Mouse (Mus musculus) ES-Bruce4 (cell line): ENCODE measurements around the gene Ankrd11.

Source experiments
- EP300 ChIP-seq: IDR thresholded peaks from 2 replicates; pipeline ENCODE4 v1.6.1; 2011; ENCODE audit warnings: low read depth, low read length; ENCODE audit not compliant: insufficient read depth
- POLR2A ChIP-seq: IDR thresholded peaks from one replicate; pipeline ENCODE4 v1.8.1; 2011; ENCODE audit warnings: low read length; ENCODE audit not compliant: insufficient read depth

- no peak for TF ChIP-seq POLR2A
- no peak for TF ChIP-seq EP300
These were observed 5.8 kb upstream of the Ankrd11 start for GRCm38 (mm10) chr8:123047827-123048226.
